Mouse (Mus musculus) CD4-positive, CD25-positive, alpha-beta regulatory T cell, adult 4 months (primary cell): ENCODE results near the gene Cryz. TPM values are rescaled to one million over a fixed set of nuclear protein-coding genes. Genes with fewer than 3 reads are reported as not detected.

Experiments used
- ATAC-seq: one replicate; pipeline ENCODE4 v1.8.0; 2017
- polyA plus RNA-seq, 2 experiments: library from polyadenylated mRNA; unstranded; fragments of 100-300 nt; shearing (Covaris generic); gene quantifications; one replicate each; pipeline ENCODE4 v1.2.1; 2017

Cryz gene
- polyA plus RNA-seq: 1 to 10 TPM; 3.6 to 4.1 TPM

DNA sequence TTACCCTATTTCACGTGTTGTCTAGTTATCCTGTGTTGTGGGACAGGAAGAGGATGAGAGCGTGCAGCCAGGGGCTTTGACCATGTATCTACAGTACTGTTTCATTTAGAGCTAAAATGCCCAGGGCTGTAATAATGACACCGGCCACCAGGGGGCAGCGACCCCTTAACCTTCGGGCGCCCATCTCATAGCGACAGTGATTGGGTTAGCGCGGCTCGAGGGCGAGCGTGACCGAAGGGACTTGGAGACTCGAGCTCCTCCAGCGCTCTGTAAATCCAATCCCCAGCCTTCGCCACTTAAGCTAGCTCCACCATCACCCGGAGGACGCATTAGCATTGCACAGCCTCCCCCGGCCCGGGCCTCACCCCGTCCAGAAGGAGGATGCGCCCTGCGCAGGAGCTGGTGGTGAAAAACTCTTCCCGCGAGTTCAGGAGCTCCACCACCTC lies at the start of gene Cryz:
Gene Cryz, plus strand, starts transcription at position 224 of the 446 bp plus-strand sequence.
- ATAC-seq: peak; percentile 84

DNA sequence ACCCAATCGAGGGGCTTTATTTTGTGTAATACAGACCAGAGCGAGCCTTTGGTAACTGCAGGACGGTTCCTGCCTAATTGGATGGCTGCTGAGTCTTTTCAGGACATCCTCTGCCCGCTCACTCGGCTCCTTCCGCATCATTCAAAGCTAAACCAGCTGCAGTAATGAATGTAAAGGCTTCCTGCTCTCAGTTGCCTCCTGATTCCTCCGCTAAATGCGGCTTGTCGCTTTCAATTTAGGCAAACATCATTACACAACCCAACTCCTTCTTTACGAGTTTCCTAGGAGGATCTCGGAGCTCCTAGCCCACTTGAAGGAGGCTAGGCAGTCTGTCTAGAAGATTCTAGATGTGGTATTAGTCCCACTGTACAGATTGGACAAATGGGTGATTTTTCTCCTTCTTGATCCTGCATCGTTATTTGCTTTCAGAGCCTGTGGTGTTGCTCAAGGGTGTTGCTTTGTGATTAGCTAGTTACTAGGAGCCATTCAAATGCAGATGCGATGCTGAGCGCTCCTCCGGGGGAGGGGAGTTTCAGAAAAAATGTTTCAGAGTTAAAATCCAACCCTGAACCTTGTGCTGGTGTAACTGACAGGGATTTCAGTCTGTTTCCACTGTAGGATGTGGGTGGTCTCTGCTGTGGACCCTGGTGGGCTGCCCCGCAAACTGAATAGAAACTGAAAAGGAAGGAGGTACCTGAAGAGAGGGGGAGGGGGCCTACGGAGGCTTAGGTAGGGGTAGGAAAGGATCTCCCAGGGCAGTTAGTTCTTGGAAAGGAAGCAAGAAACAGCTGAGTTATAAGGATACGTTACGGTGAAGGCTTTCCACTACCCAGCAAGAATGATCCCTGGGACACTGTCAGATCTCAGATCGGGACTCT lies 48.7 kb upstream of the Cryz start:
- no peak for ATAC-seq

DNA sequence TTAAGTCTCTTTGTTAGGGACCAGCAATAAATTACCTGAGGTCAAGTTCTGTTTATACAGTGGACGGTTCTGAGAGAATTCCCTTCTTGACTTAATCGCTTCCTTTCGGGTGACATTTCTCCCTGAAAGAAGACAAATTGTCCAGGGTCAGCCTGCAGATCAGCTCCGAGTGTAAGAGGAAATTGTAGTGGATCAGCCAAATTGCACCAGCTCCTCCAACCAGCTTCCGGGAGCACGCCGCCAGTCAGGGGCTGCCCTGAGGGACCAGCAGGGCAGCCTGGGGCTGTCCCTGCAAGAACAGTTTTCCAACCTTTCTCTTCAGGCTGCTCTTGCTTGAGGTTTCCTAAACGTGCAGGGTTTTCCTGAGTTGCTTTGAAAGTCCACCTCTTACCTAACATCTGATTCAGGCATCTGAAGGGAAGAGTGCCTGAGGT lies 47.6 kb upstream of the Cryz start:
- ATAC-seq: no peak

DNA sequence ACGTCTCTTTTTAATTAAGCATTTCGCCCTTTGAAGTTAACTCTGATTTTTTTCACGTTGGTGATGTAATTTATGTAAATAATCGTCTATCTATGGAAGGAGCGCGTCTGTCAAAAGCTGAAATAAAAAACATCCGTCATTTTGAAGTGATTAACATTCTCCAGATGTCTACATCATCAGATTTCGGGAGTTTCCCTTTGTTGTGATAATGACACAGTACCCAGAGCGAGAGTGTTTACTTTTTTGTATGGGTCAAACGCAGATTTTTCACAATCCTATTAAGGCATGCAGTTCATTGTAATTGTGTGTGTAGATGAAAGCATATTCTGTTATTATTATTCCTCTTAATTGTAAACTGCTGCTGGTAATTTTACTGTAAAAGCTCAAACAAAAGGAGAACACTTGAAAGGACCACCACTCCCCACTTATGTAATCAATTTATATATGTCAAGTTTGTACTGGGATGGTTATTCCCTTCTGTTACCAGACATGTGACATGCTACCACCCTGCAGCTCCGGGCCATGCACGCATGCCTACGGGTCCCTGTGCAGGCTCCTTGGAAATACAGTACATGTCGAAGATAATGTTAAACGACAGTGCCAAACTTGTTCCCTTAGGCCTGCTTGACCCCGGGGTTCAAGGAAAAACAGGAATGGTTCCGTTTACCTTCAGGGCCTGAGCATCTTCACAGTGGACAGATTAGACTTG lies 46.0 kb upstream of the Cryz start:
- no peak for ATAC-seq

DNA sequence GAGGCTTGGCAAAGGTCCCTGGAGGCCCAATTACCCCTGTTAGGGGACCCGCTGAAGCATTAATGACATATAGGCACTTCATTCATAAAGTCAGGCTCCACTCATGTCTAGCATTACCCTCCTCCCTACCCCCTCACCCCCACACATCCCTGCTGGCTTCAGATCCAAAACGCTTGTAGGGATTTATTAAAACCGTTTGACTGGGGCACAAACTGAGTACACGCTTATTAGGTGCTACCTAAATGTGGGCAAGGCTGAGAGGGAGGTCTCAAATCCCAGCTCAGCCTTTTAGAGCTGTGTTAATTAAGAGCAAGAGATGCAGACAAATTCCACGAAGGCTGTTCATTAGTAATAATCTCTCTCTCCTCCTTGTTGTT lies 45.5 kb upstream of the Cryz start:
- no peak for ATAC-seq

DNA sequence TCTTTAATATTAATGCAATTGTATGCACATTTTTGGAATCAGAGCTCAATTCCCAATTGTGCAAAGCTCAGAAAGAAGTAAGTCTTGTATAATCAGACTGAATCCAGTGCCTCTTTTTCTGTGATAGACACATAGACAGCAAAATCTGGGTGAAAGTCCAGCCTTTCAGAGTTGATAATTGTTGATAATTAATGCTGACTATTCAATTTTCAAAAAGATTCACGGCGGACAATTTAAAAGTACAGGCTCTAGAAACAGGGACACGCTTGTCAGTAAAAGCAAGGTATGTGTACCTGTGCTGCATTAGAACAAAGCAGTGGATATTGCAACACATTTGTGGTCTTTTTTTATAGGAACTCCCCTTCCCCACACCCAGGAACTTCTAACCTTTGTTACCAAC lies 34.3 kb upstream of the Cryz start:
- no peak for ATAC-seq

DNA sequence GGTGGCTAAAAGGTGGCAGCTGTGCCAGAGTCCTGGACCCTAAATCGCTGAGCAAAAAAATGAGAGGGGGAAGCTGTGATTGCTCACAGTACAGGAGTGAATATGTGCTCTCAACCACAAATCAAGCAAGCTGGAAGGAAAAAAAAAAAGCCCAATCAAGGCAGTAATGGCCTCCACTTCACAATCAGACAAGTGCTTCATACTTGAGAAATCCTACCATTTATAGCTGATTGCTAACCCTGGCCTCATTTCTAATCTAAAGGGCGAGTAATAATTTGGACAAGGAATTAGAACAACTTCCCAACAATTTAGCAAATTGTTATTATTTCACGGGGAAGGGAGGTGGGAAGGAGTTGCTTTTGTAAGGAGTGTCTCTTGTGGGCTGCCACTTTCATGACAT lies 31.1 kb upstream of the Cryz start:
- ATAC-seq: no peak

DNA sequence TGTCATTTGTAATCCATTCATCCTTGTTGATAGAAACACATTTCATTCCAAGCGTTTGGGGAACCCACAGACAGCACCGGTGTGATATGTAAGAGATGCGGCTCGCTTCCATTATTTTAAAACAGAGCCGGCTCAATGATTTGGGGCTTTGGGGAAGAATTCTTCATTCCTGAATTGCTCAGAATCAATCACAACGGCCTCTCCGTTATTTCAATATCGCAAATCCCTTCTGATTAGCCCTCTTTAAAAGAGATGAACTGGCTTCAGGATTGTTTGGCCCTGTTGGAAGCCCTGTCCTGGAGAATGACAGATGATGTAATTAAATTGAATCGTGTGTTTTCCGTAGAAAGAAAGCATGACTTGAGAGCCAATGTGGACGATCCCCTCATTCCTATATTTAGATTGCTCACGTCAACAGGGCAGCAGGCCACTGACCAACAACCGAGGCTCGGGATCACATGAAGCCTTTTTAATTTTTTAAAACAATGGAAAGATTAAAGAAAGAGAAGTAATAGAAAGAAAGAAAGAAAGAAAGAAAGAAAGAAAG lies 26.4 kb upstream of the Cryz start:
- no peak for ATAC-seq

DNA sequence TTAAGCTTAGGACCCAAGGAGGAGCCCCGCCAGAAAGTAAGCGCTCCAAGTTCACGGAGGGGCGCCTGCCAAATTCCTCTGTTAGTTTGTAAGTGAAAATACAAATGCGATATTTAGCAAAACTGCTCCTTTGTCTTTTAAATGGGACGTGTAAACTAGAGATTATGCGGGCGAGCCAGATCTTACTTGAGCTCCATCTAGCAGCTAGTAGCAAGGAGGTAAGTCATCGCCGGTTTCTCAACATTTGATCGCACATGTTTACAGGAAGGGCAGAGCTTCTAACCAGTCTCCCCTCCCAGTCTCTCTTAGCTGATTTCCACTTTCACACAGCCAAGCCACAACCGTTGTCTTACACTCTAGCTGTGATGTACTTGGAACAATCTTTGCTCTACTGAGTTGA lies 25.7 kb upstream of the Cryz start:
- ATAC-seq: no peak

DNA sequence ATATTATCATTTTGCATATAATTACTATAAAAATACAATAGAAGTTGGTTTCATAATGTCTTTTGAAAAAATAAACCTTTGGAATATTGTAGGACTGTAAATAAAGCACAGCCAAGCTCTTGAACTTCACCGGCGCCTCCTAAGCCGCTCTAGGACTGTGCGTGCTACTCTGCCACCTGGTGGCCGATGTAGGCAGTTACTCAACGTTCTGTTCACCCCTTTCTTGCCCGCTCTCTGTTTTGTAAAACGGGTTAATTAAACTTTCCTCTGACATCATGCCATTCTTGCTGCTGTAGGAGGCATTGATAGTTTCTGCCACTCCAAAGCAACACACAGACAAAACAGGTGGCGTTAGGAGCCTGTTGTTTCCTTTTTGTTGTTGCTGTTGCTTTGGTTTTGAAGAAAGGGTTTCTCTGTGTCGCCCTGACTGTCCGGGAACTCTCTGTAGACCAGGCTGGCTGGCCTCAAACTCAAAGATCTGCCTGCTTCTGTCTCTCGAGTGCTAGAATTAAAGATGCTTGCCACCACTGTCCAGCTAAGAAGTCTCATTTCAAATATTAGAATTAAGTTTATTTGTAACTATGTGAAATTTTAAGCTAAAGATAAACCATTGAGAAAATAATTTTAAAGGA lies 24.1 kb upstream of the Cryz start:
- peak; percentile 84 for ATAC-seq

DNA sequence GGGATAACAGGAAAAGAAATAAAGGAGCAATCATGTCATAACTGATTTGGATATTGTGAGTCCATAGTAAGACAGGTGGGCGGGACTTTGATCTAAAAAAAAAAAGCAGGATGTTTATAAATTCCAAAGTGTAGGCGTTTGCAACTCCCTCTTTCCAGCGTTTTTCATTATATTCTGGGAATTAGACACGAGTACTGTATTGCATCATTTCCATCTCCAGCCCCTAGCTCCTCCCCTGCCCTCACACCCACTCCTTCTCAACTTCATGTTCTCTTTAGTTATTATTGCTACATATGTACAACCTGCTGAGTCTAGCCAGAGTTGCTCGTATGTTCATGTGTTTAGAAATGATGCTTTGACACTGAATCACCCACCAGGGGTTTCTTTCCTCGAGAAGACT lies 22.8 kb upstream of the Cryz start:
- ATAC-seq: no peak

DNA sequence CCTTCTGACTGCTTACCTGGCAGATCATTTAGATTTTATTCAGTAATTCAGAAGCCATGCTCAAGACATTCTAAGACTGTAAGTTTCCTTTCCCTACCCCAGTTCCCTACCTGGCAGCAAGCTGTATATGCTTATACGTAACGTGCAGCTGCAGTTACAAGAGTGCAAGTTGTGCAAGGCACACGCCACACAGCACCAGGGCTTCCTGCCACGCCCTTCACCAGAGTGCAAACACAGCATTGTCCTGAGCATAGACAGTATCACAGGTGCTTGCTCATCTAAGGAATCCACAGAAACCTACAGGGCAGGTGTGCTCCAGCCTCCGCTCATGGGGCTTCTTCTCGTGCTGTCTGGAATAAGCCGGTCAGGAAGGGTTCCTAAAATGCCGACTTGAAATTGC lies 18.6 kb upstream of the Cryz start:
- no peak for ATAC-seq

DNA sequence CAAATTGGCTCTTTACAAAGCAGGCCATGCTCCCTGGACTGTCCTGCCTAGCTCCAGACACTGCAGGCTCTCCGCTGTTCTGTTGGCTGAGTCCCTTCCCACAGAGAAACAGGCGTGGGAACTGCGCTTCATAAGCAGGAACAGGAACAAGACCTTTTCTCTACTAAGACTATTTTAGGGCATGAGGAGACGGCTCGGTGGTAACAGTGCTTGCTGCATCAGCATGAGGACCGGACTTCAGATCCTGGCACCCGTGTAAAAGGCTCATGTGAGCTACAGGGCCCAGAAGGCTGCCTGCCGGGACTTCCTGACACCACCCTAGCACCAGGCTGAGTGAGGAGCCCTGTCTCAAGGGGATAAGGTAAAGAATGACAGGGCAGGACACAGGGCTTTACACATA lies 12.2 kb upstream of the Cryz start:
- no peak for ATAC-seq

DNA sequence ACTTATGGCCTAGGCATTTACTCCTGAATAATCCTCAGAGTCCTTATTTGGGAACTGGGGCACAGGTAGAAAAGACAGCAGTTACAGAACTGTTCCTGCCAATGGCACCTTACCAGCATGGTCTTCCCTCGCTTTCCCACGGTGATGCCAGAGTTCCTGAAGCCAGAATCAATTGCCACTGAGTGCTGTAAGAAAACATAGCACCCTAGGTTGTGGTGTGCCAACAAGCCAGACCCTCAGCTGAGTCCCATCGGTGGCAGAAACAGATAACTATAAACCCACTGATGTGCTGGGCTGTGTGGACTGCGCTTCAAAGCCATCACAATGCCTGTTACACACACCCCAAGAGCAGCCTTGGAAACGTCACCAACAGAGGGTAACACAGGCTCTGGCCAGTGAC lies 5.5 kb upstream of the Cryz start:
- no peak for ATAC-seq

DNA sequence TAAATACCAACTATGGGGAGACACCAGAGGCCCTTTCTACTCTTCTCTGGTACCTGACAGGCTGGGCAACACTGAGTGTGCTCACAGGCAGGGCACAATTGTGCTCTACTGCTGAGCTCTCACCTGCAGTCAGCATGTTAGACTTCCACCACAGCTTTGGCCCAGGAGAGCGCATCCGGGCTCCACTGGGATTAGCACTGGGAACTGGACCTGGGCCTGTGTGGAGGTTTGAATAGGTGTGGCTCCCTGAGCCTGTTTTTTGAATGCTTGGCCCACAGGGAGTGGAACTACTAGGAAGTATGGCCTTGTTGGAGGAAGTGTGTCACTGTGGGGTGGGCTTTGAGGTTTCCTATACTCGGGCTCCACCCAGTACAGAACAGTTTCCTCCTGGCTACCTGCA lies 4.9 kb upstream of the Cryz start:
- no peak for ATAC-seq

DNA sequence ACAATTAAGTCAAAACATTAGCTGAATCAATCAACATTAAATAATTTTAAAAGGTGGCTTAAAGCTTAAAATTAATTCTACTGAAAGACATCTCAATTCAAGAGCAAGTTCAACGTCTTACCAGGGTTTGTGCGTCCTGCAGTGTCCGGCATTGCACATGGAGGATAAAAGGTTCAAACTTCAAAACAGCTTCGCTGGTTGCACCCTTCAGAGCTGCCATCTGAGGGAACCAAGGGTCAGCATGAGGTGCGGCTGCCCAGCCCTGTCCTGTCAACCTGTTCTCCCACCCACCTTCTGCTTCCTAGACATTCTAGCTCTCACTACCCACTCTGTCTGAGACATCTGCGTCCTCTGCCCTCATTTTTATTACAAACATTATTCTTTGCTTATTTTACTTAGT lies 2.9 kb upstream of the Cryz start:
- ATAC-seq: no peak

DNA sequence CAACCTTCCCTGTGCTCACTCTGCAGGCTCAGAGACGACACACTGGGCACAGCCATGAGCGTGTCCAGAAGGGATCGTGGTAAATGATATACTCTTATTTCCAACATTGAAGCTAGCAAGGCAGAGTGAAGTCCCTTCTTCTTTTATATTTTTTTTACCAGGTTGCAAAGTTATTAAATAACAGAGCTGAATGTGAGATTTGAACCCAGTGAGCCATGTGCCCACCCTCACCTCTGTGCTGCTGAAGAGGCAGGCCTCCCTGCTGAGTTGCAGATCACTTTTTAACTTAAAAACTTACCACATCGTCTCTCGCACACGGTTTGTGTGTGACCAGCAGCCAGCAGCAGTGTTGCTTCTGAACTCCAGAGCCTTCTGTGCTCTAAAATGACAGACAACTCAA lies 2.4 kb upstream of the Cryz start:
- ATAC-seq: no peak

DNA sequence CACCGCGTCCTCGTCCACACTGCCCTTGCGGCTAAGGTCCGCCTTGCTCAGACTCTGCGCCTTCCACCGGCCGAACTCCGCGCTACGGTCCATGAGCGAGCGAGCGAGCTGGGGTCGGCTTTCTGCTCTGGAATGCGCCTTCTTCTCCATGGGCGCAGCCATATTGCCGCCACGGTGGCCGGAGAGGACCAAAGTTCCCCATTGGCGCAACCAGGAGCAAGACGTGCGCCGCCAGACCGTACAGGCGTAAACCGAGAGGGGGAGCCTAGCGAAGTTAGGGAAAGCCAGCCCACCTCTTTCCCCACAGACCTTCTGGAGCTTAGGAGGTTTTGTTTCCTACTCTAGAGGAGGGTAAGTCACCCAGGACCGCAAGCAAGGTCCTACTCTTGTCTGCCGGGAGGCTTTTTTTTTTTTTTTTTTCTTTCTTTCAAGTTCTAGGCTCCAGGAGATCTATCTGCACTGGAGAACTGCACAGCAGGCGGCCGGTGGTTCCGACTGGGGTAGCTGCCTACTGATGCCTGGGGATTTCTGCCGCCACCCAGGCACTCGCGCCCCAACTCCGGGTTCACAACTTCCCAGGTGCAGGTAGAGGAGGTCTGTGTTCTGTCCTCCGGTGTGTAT lies 533 bp downstream of the Cryz start, which contains the start of gene Tyw3:
Gene Tyw3, minus strand, starts transcription at position 171 of the 621 bp plus-strand sequence.
- ATAC-seq: peak; percentile 84

DNA sequence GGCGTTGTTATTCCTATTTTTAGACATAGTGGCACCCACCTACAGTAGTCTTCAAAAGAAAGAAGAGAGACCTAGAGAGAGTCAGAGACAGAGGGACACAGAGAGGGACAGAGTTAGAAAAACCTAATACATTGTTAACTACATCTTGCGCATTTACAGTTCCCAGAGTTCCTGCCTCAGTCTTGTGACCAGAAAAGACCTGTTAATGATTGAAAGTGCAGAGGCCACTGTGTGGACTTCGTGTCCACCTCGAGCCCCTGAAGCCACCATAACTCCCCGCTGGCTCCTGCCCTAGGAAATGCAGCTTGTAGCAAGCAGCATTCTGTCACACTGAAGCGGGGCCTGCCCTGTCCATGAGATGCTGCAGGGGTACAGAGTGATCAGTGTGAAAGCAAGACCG lies 1.1 kb downstream of the Cryz start:
- ATAC-seq: no peak

DNA sequence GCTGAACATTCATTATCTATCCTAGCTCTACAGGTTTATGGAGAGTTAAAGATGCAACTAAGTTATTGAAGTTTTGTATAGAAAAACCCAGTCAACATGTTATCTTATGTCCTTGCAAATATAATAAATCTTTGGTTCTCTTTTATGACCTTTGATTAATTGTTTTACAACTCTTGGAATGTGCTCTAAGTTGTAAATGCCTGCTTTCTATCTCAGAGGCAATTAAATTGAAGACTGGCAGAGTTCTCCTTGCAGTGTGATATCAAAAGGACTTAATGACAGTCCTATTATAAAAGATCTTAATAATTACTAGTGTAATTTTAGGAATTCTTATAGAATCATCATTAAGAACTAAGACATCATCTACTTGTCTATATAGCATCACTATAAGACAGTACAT lies 5.6 kb downstream of the Cryz start:
- no peak for ATAC-seq

DNA sequence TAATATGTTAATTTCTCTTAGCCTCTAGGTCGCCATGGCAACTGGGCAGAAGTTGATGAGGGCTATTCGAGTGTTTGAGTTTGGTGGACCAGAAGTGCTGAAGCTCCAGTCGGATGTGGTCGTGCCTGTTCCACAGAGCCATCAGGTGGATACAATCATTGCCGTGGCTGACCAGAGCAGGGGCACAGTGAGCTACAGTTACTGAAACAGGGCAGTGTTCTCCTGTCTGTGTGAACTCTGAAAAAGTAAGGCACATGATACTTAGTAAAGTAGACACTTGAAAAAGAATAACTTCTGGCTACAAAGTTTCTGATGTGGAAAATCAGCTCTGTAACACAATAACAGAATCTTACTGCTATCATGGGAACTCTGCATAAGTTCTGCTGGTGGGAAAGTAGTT lies 8.4 kb downstream of the Cryz start:
- no peak for ATAC-seq

DNA sequence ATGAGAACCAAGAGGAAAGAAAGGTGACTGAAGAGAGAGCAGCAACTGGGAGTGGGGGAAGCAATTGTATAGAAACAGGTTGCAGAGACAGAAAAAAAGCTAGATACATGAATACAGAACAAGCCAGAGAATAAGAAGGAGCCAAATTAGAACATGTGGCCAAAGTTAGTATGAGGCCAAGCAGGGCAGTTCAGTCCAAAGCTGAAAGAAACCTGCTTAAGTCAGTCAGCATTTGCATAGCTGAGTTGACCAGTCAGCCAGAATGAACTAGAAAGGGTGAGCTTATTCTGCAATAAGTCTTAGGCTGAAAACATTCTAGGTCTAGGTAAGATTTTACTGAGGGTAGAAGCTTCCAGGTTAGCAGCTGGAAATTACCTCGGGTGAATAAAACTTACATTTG lies 11.4 kb downstream of the Cryz start:
- no peak for ATAC-seq

DNA sequence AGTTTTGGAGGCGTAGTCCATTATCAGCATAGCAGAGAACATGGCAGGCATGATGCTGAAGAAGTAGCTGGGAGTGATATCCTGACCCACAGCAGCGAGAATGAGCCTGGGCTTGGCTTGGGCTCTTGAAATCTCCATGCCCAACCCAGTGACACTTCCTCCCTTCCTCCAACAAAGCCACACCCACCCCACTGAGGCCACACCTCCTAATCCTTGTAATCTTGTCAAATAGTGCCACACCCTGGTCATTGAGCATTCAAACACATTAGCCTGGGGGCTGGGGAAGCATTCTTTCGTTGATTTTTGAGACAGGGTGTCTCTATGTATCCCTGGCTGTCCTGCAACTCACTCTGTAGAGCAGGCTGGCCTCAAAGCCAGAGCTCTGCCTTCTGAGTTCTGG lies 15.4 kb downstream of the Cryz start:
- ATAC-seq: no peak
